Mouse (Mus musculus): ENCODE measurements around the gene Prm2.

GRCm38 (mm10) chr16:10763540-10764264 is 32.2 kb downstream of the Prm2 start:
- TF ChIP-seq POLR2A (IDR thresholded peaks at IDR 0.05; ENCODE audit: borderline replicate concordance, control insufficient read depth, low read depth, low read length) (no peak), CTCF (IDR thresholded peaks at IDR 0.05; ENCODE audit: control insufficient read depth, insufficient read depth, low read length) (no peak)
